Mouse (Mus musculus) forebrain, embryonic 13.5 days (tissue): ENCODE measurements around the gene Icam2. TPM values are rescaled to one million over a fixed set of nuclear protein-coding genes. Genes with fewer than 3 reads are reported as not detected.
A peak's percentile ranks its signal among the peaks of the same experiment; 100 is the strongest.

Experiments used
- ATAC-seq: fragments of 200-750 bp; cut with Nextera tagmentation; 2 replicates; pipeline ENCODE4 v1.8.0; 2017
- H3K27ac ChIP-seq: fragments of 300-500 bp; sonication (generic); 2 replicates; pipeline ENCODE4 v1.5.1; 2015; ENCODE audit warnings: inconsistent platforms, mild to moderate bottlenecking, moderate library complexity
- H3K27me3 ChIP-seq: fragments of 300-500 bp; sonication (generic); 2 replicates; pipeline ENCODE4 v1.6.1; 2015; ENCODE audit warnings: mild to moderate bottlenecking, inconsistent platforms
- H3K36me3 ChIP-seq: fragments of 300-500 bp; sonication (generic); 2 replicates; pipeline ENCODE4 v1.6.1; 2015; ENCODE audit warnings: mild to moderate bottlenecking, inconsistent platforms; ENCODE audit not compliant: poor library complexity, severe bottlenecking
- H3K4me1 ChIP-seq: fragments of 300-500 bp; sonication (generic); 2 replicates; pipeline ENCODE4 v1.6.1; 2015; ENCODE audit warnings: inconsistent platforms
- H3K4me2 ChIP-seq: fragments of 300-500 bp; sonication (generic); 2 replicates; pipeline ENCODE4 v1.6.1; 2015; ENCODE audit warnings: inconsistent platforms, mild to moderate bottlenecking, moderate library complexity
- H3K4me3 ChIP-seq: fragments of 300-500 bp; sonication (generic); 2 replicates; pipeline ENCODE4 v1.5.1; 2015; ENCODE audit warnings: mild to moderate bottlenecking, inconsistent platforms
- H3K9ac ChIP-seq: fragments of 300-500 bp; sonication (generic); 2 replicates; pipeline ENCODE4 v1.6.1; 2015; ENCODE audit warnings: mild to moderate bottlenecking, inconsistent platforms
- H3K9me3 ChIP-seq: fragments of 300-500 bp; sonication (generic); replicated peaks from 2 replicates; pipeline ENCODE4 v1.6.1; 2016; ENCODE audit warnings: inconsistent platforms
- WGBS: fragments of 180-500 bp; shearing (Covaris S2); methylation state at CpG from one replicate; pipeline ENCODE4 v1.1.7; 2015; 5-methylcytosine and 5-hydroxymethylcytosine counted together
- polyA plus RNA-seq: library from polyadenylated mRNA; unstranded; fragments of >200 nt; fragmentation: Nextera tagmentation; extraction: Ambion mirVana; gene quantifications from 2 replicates; pipeline ENCODE4 v1.2.1, GENCODE M21; 2015

Gene Icam2
- polyA plus RNA-seq, 1 experiment from 2014 or later, result 11.6 TPM

GRCm38 (mm10) chr11:106389611-106390010 is 1.7 kb upstream of the Icam2 start:
- Histone ChIP-seq H3K27ac (no peak overlapping the region), H3K36me3 (0 out of 2 replicates have a peak, but pooled peaks cover 4% of the 10 kb centered on the region), H3K27me3 (no peaks in the 10 kb centered on the region), H3K4me2 (no peak overlapping the region), H3K9ac (no peak overlapping the region), H3K4me1 (no peaks in the 10 kb centered on the region), H3K4me3 (no peak overlapping the region), H3K9me3 (no peaks in the 10 kb centered on the region)
- 43% methylated on average over 3 of the region's 3 CpGs for WGBS
- ATAC-seq, result no peak

- no peak overlapping the region for H3K4me3 ChIP-seq
- 86% methylated on average over 6 of the region's 6 CpGs for WGBS
- no peak overlapping the region for H3K27ac ChIP-seq
- no peaks in the 10 kb centered on the region for H3K27me3 ChIP-seq
- no peaks in the 10 kb centered on the region for H3K4me1 ChIP-seq
- no peak overlapping the region for H3K4me2 ChIP-seq
- ATAC-seq, result no peak
- no peak overlapping the region for H3K9ac ChIP-seq
- H3K36me3 ChIP-seq, result no peaks in the 10 kb centered on the region
- H3K9me3 ChIP-seq, result no peaks in the 10 kb centered on the region
Measured at GRCm38 (mm10) chr11:106387020-106387419, 855 bp downstream of the Icam2 start.

- H3K36me3 ChIP-seq, result no peaks in the 10 kb centered on the region
- H3K4me3 ChIP-seq, result no peak overlapping the region
- 85% methylated on average over 3 of the region's 3 CpGs for WGBS
- no peaks in the 10 kb centered on the region for H3K27me3 ChIP-seq
- ATAC-seq, result no peak
- H3K4me2 ChIP-seq, result no peak overlapping the region
- no peak overlapping the region for H3K27ac ChIP-seq
- H3K9ac ChIP-seq, result no peak overlapping the region
- no peaks in the 10 kb centered on the region for H3K4me1 ChIP-seq
- no peaks in the 10 kb centered on the region for H3K9me3 ChIP-seq
Measured at GRCm38 (mm10) chr11:106386409-106386808, 1.5 kb downstream of the Icam2 start.

- no peak overlapping the region for H3K4me3 ChIP-seq
- no peak overlapping the region for H3K9ac ChIP-seq
- H3K27ac ChIP-seq, result no peak overlapping the region
- WGBS, result 80% methylated on average over 6 of the region's 6 CpGs
- no peak for ATAC-seq
- no peaks in the 10 kb centered on the region for H3K36me3 ChIP-seq
- no peak overlapping the region for H3K4me2 ChIP-seq
- H3K9me3 ChIP-seq, result no peaks in the 10 kb centered on the region
- H3K4me1 ChIP-seq, result no peaks in the 10 kb centered on the region
- no peaks in the 10 kb centered on the region for H3K27me3 ChIP-seq
Measured at GRCm38 (mm10) chr11:106383051-106383790, 4.7 kb downstream of the Icam2 start.

GRCm38 (mm10) chr11:106382424-106382823 is 5.5 kb downstream of the Icam2 start:
- ATAC-seq, result no peak
- Histone ChIP-seq H3K27me3 (no peaks in the 10 kb centered on the region), H3K27ac (no peak overlapping the region), H3K36me3 (no peaks in the 10 kb centered on the region), H3K4me2 (no peak overlapping the region), H3K4me3 (no peak overlapping the region), H3K4me1 (no peaks in the 10 kb centered on the region), H3K9me3 (no peaks in the 10 kb centered on the region), H3K9ac (no peak overlapping the region)
- whole genome bisulfite sequencing, result 75% methylated on average over 5 of the region's 5 CpGs

- Histone ChIP-seq H3K9me3 (no peaks in the 10 kb centered on the region), H3K4me1 (no peaks in the 10 kb centered on the region), H3K27me3 (no peaks in the 10 kb centered on the region), H3K9ac (no peak overlapping the region), H3K4me3 (no peak overlapping the region), H3K4me2 (no peak overlapping the region), H3K36me3 (no peaks in the 10 kb centered on the region), H3K27ac (no peak overlapping the region; the same call in 1 of the 2 replicates)
- WGBS, result 87% methylated on average over 7 of the region's 7 CpGs
- ATAC-seq, result no peak
Measured at GRCm38 (mm10) chr11:106381883-106382282, 6.0 kb downstream of the Icam2 start.

GRCm38 (mm10) chr11:106381011-106381410 is 6.9 kb downstream of the Icam2 start:
- Histone ChIP-seq H3K4me2 (no peak overlapping the region), H3K9ac (no peak overlapping the region), H3K27ac (no peak overlapping the region), H3K36me3 (no peaks in the 10 kb centered on the region), H3K27me3 (no peaks in the 10 kb centered on the region), H3K4me3 (no peak overlapping the region), H3K4me1 (no peaks in the 10 kb centered on the region), H3K9me3 (no peaks in the 10 kb centered on the region)
- WGBS, result 85% methylated on average over 11 of the region's 11 CpGs
- no peak for ATAC-seq

- no peaks in the 10 kb centered on the region for H3K27me3 ChIP-seq
- no peak overlapping the region for H3K9ac ChIP-seq
- no peaks in the 10 kb centered on the region for H3K36me3 ChIP-seq
- WGBS, result 90% methylated on average over 5 of the region's 5 CpGs
- no peak overlapping the region for H3K4me3 ChIP-seq
- no peaks in the 10 kb centered on the region for H3K9me3 ChIP-seq
- H3K4me1 ChIP-seq, result no peaks in the 10 kb centered on the region
- H3K27ac ChIP-seq, result no peak overlapping the region
- ATAC-seq, result no peak
- H3K4me2 ChIP-seq, result no peak overlapping the region
Measured at GRCm38 (mm10) chr11:106374979-106375378, 12.9 kb downstream of the Icam2 start.

- no peak overlapping the region for H3K9ac ChIP-seq
- no peak overlapping the region for H3K4me3 ChIP-seq
- no peak overlapping the region for H3K4me2 ChIP-seq
- H3K4me1 ChIP-seq, result no peaks in the 10 kb centered on the region
- no peak for ATAC-seq
- no peaks in the 10 kb centered on the region for H3K36me3 ChIP-seq
- no peaks in the 10 kb centered on the region for H3K9me3 ChIP-seq
- H3K27ac ChIP-seq, result no peak overlapping the region
- 60% methylated on average over 9 of the region's 9 CpGs for WGBS
- no peaks in the 10 kb centered on the region for H3K27me3 ChIP-seq
Measured at GRCm38 (mm10) chr11:106374559-106374958, 13.3 kb downstream of the Icam2 start.

GRCm38 (mm10) chr11:106373998-106374397 is 13.9 kb downstream of the Icam2 start:
- no peaks in the 10 kb centered on the region for H3K4me1 ChIP-seq
- H3K27ac ChIP-seq, result no peak overlapping the region
- no peaks in the 10 kb centered on the region for H3K36me3 ChIP-seq
- no peak overlapping the region for H3K4me3 ChIP-seq
- H3K9ac ChIP-seq, result no peak overlapping the region; the same call in 1 of the 2 replicates
- ATAC-seq, result no peak
- H3K9me3 ChIP-seq, result no peaks in the 10 kb centered on the region
- 58% methylated on average over 11 of the region's 11 CpGs for WGBS
- H3K27me3 ChIP-seq, result no peaks in the 10 kb centered on the region
- no peak overlapping the region for H3K4me2 ChIP-seq

- peaks cover 10% of the 10 kb centered on the region for H3K4me1 ChIP-seq
- WGBS, result 20% methylated on average over 3 of the region's 3 CpGs
- H3K27me3 ChIP-seq, result no peaks in the 10 kb centered on the region
- H3K9me3 ChIP-seq, result no peaks in the 10 kb centered on the region
- no peak overlapping the region for H3K9ac ChIP-seq
- H3K4me3 ChIP-seq, result no peak overlapping the region
- ATAC-seq, result peak; percentile 43; the same call in 1 of the 2 replicates
- no peak overlapping the region for H3K27ac ChIP-seq
- H3K4me2 ChIP-seq, result no peak overlapping the region
- H3K36me3 ChIP-seq, result no peaks in the 10 kb centered on the region
Measured at GRCm38 (mm10) chr11:106366316-106366715, 21.6 kb downstream of the Icam2 start.

- Histone ChIP-seq H3K4me1 (peaks cover 10% of the 10 kb centered on the region), H3K4me2 (peak within 1 kb of the TSS; percentile 20; the same call in 1 of the 2 replicates), H3K27me3 (no peaks in the 10 kb centered on the region), H3K4me3 (no peak within 1 kb of the TSS), H3K36me3 (no peaks in the 10 kb centered on the region), H3K9ac (0 out of 2 replicates have a peak within 1 kb of the TSS, but pooled peaks have one; percentile 26), H3K27ac (no peak within 1 kb of the TSS), H3K9me3 (no peaks in the 10 kb centered on the region)
- 59% methylated on average over 10 of the region's 10 CpGs for WGBS
- ATAC-seq, result no peak
Measured at GRCm38 (mm10) chr11:106365366-106365765, 22.5 kb downstream of the Icam2 start, which contains the start of gene Prr29. Gene Prr29 (plus strand): TSS chr11:106365472.

- WGBS, result 4% methylated on average over 11 of the region's 11 CpGs
- ATAC-seq, result no peak
Measured at GRCm38 (mm10) chr11:106364712-106365111, 23.2 kb downstream of the Icam2 start.

More at GRCm38 (mm10) chr11:106364712-106365111, 23.2 kb downstream of the Icam2 start:
- H3K27me3 ChIP-seq, result no peaks in the 10 kb centered on the region
- peaks cover 10% of the 10 kb centered on the region for H3K4me1 ChIP-seq
- peak overlapping the region; percentile 20; the same call in 1 of the 2 replicates for H3K4me2 ChIP-seq
- no peak overlapping the region for H3K4me3 ChIP-seq
- H3K27ac ChIP-seq, result no peak overlapping the region
- 0 out of 2 replicates have a peak overlapping the region, but pooled peaks have one; percentile 26 for H3K9ac ChIP-seq
- H3K9me3 ChIP-seq, result no peaks in the 10 kb centered on the region
- no peaks in the 10 kb centered on the region for H3K36me3 ChIP-seq
